Mouse (Mus musculus) ES-Bruce4 (cell line): ENCODE measurements around the gene Gm21969.

ENCODE experiments used
- CTCF ChIP-seq: IDR thresholded peaks from one replicate; pipeline ENCODE4 v1.8.1; 2011; ENCODE audit warnings: low read depth, low read length
- EP300 ChIP-seq: IDR thresholded peaks from 2 replicates; pipeline ENCODE4 v1.6.1; 2011; ENCODE audit warnings: low read depth, low read length; ENCODE audit not compliant: insufficient read depth
- POLR2A ChIP-seq: IDR thresholded peaks from one replicate; pipeline ENCODE4 v1.8.1; 2011; ENCODE audit warnings: low read length; ENCODE audit not compliant: insufficient read depth

GRCm38 (mm10) chr4:139585713-139586112 lies 17.3 kb upstream of the Gm21969 start:
- TF ChIP-seq CTCF = no peak
- no peak for TF ChIP-seq POLR2A
- TF ChIP-seq EP300 = no peak
